Mouse (Mus musculus) spleen, postnatal 4 days (tissue): Measurements from ENCODE around the gene Por.

Source experiments
- DNase-seq, 2 experiments: peaks; one replicate each; pipeline ENCODE4 v3.0.0; 2022; ENCODE audit warnings: low spot score in 2 of 2

Gene Por

DNA sequence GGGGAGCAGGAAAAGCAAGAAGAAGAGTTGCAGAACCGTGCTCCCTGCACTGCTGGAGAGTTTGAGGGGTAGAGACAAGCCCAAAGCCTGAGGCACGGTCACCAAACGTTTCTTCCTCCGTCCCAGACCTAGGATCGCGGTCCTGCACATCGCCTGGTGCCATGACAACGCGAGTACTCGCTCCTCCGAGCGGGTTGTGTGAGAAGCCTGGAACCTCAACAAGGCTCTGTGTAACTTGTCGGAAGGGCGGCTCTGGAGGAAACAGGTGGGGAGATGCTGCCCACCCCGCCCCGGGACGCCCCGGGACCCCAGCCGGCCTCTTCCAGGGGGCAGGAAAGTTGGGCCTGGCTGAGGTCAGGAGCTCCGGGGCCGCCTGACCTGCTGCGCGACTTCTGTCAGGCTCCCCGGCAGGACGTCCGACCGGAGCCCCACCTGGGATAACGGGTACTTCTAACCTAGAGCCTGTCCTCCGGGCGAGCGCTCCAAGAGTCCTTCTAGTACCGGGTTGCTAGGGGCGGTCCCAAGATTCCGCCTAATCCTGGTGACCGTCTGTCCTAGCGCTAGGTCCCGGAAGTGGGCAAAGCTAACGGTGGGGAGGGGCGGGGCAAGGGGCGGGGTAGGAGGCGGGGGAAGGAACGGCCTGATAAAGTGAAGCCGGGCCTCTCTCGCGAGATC is 108.1 kb downstream of the Por start, which contains the start of gene Styxl1:
TSS of gene Styxl1 (minus strand) at position 590 of the 675 bp plus-strand sequence.
- no peak for DNase-seq

DNA sequence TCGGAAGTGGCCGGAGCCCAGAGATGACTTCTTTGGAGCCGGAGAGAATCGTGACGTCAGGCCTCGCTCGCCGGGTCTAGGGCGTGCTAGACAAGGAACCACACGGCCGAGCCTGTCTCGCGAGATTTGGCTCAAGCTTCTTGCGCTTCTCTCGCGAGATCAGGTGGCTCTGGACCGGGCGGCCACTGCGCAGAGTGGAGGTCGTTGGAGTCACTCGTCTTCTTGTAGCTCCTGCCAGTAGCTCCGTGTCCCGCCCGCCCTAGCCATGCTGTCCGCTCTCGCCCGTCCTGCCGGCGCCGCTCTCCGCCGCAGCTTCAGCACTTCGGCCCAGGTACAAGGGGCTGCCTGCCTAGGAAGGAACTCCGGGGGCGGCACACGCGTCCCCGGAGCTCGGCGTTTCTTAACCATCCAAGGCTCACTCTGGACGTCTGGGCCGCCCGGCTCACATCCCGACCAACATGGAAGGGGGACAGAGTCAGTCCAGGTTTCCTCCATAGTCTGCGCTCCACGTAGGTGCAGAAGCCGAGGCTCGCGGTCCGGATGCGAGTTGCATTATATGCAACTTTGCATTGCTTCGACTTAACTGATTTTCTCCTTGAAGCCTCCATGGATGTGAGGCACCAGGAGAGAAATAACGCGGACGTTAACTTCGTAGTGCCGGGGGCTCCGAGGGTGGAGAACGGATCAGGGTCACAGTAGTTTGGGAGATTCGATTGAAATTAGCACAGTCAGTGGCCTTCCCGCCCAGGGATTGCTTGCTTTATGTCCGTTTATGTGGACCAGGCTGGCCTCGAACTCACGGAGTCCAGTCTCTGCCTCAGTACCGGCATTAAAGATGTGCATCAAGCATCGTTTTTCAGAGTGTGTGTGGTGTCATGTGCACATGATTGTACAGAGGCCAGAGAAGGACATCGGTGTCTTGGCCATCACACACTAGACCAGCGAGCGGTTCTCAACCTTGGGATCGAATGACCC is 108.9 kb downstream of the Por start, which contains the start of gene Mdh2:
TSS of gene Mdh2 (plus strand) at position 10 of the 975 bp plus-strand sequence.
- DNase-seq, result peak; percentile 99

DNA sequence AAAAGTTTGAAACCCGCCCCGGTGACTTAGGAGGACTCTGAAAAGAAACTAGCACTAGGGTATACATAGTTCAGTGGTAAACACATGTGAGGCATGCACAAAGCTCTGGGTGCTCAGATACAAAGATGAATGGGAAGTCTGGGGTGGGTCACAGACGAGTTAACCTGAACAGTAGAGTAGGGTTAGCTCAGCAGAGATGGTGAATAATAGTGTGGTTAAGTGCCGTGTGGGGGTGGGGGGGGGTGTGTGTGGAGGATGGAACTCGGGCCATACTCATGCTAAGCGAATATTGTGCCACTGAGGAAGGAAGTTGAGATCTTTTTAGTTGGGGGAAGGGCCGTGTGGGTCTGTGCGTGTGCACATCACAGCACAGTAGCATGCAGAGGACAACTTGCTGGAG is 110.5 kb downstream of the Por start:
- no peak for DNase-seq

DNA sequence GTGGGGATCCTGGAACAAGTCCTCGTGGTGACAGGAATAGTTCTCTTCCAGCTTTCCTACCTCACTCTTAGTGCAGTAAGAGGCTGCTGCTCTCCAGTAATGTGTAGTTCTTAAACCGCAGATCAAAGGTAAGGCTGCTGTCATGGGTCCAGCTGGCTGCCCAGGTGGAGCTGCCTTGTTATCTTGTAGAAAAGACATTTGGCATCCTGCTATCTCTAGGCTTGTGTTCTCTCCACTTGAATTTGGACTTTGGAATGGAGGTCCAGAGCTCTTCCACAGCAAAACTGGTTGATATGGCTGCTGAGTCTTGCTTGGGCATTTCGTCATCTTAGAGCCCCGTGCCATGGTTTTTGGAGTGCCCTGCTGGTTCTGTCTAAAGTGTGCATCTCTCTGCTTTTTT is 113.1 kb downstream of the Por start:
- DNase-seq, result no peak
